Mouse (Mus musculus): ENCODE data around the gene Gzmk.

DNA sequence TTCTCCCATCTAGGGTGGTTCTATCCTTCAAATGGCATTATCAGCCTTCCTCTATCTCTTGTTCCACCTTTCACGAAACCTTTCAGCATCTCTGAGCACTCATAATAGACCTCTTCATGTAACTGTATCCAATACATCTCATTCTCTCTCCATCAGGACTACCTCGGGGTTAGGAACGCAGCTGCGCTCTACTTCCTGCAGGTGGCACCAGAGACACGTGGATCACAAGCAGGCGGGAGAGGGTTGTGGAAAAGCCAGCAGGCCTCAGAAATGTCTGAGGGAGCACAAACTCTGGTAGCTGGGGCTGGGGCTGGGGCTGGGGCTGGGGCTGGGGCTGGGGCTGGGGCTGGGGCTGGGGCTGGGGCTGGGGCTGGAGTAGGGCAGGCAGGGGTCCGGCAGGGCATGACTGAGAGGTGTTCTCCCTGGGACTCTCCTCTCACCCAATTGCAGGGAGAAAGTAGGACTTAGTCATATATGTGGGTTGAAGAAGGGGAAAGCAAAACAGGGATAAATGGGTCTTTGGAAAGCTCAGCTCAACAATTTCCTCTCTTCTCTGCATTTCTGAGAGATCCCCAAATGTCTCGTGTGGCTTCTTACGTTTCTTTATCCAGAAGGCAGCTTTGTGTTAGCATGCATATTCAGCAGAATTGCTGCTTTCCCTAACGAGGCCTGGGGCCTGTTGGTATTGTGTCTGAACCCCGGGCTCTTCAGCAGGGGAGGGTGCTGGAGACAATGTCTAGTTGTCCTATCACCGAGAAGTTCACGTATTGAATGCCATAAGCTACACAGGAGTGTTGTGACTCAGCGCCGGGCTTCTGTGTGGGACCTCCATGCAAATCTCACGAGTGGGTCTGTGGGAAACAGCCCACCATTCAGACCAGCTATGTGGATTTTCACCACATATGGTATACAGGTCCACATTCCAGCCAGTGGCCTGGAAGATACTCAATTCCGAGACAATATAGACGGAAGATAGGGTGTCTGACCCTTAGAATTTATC lies 44.4 kb upstream of the Gzmk start:
- TF ChIP-seq CTCF (IDR thresholded peaks at IDR 0.05; ENCODE audit: low read depth) (peak; percentile 96), EP300 (optimal IDR thresholded peaks at IDR 0.05) (no peak)
